Mouse (Mus musculus) limb, embryonic 15.5 days (tissue): Measurements from ENCODE around the gene Sall1. TPM values are rescaled to one million over a fixed set of nuclear protein-coding genes. Genes with fewer than 3 reads are reported as not detected.

Experiments used
- ATAC-seq: fragments of 200-750 bp; cut with Nextera tagmentation; 2 replicates; pipeline ENCODE4 v1.8.0; 2017; ENCODE audit warnings: low read depth, moderate TSS enrichment; ENCODE audit not compliant: insufficient number of reproducible peaks, low FRiP score, low TSS enrichment
- H3K27ac ChIP-seq: fragments of 300-500 bp; sonication (generic); 2 replicates; pipeline ENCODE4 v1.5.1; 2015; ENCODE audit warnings: moderate library complexity, mild to moderate bottlenecking, inconsistent platforms
- H3K27me3 ChIP-seq: fragments of 300-500 bp; sonication (generic); 2 replicates; pipeline ENCODE4 v1.6.1; 2015; ENCODE audit warnings: inconsistent platforms
- H3K36me3 ChIP-seq: fragments of 300-500 bp; sonication (generic); 2 replicates; pipeline ENCODE4 v1.6.1; 2015; ENCODE audit warnings: inconsistent platforms
- H3K4me1 ChIP-seq: fragments of 300-500 bp; sonication (generic); 2 replicates; pipeline ENCODE4 v1.6.1; 2015; ENCODE audit warnings: inconsistent platforms
- H3K4me2 ChIP-seq: fragments of 300-500 bp; sonication (generic); 2 replicates; pipeline ENCODE4 v1.6.1; 2015; ENCODE audit warnings: mild to moderate bottlenecking, inconsistent platforms
- H3K4me3 ChIP-seq: fragments of 300-500 bp; sonication (generic); 2 replicates; pipeline ENCODE4 v1.5.1; 2015; ENCODE audit warnings: mild to moderate bottlenecking, inconsistent platforms
- H3K9ac ChIP-seq: fragments of 300-500 bp; sonication (generic); 2 replicates; pipeline ENCODE4 v1.6.1; 2015; ENCODE audit warnings: inconsistent platforms
- H3K9me3 ChIP-seq: fragments of 300-500 bp; sonication (generic); 2 replicates; pipeline ENCODE4 v1.6.1; 2016; ENCODE audit warnings: inconsistent platforms
- WGBS: fragments of 180-500 bp; shearing (Covaris S2); methylation state at CpG from one replicate; pipeline ENCODE4 v1.1.7; 2015; 5-methylcytosine and 5-hydroxymethylcytosine counted together
- microRNA-seq: library from miRNA; unstranded; fragments of <30 nt; microRNA quantifications from one replicate; pipeline ENCODE4, GENCODE M21; 2016
- polyA plus RNA-seq: library from polyadenylated mRNA; unstranded; fragments of >200 nt; fragmentation: Nextera tagmentation; extraction: Ambion mirVana; gene quantifications from 2 replicates; pipeline ENCODE4 v1.2.1, GENCODE M21; 2015

The Sall1 gene
- polyA plus RNA-seq, 1 experiment from 2014 or later: 6.0 TPM

DNA sequence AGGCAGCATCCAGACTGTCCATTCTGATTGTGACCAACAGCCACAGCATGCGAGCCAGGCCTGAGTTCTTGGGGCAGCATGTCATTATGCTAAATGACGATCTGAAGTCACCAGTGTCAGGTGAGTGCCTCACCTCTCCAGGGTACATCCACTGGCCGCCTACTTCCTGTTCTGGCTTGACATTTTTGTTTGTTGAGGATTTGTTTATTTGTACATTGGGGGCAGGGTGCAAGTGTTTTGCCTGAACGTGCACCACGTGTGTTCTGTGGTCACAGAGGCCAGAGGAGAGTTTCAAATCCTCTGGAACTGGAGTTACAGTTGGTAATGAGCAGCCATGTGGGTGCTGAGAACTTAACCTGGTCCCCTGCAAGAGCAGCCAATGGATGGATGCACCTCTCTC lies 60.5 kb downstream of the Sall1 start:
- H3K4me2 ChIP-seq: no peak overlapping the region
- 0 out of 2 replicates have a peak, but pooled peaks cover 3% of the 10 kb centered on the region for H3K4me1 ChIP-seq
- whole genome bisulfite sequencing: 76% methylated on average over 5 of the region's 5 CpGs
- no peak for ATAC-seq
- H3K36me3 ChIP-seq: no peaks in the 10 kb centered on the region
- H3K9ac ChIP-seq: no peak overlapping the region
- no peak overlapping the region for H3K4me3 ChIP-seq
- H3K27me3 ChIP-seq: no peaks in the 10 kb centered on the region
- no peak overlapping the region for H3K27ac ChIP-seq
- H3K9me3 ChIP-seq: no peaks in the 10 kb centered on the region

Small RNA genes within 50 kb of the gene (microRNA-seq; reads per million reads assigned to microRNA genes)
- gene Mir8110: not detected
